Mouse (Mus musculus): ENCODE measurements around the gene Idh3a.

The Idh3a gene

GRCm38 (mm10) chr9:54645530-54645929 lies 59.4 kb downstream of the Idh3a start:
- no peak for DNase-seq (ENCODE audit: extremely low read depth, insufficient read length, low spot score)

DNA sequence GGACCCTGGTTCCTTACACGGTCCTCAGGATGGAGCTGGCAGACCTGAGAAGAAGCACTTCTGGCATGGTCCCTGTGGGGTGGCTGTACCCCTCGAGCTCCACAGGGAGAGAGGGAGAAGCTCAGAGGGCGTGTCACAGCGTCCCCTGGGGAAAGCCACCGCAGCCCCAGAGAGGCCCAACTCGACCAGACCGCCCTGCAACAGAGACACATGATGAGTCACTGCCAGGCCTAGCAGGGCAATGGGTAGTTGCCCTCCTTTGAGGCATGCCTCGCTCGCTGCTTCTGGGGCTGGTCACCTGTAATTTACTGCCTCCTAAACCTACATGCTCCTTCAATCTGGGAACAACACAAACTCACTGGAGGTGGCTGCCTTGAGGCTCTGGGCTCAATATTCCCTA lies 60.1 kb downstream of the Idh3a start:
- DNase-seq (ENCODE audit: extremely low read depth, insufficient read length, low spot score) = peak; percentile 76

- DNase-seq (ENCODE audit: extremely low read depth, insufficient read length, low spot score) = no peak
These were observed 61.3 kb downstream of the Idh3a start for GRCm38 (mm10) chr9:54647456-54647855.

DNA sequence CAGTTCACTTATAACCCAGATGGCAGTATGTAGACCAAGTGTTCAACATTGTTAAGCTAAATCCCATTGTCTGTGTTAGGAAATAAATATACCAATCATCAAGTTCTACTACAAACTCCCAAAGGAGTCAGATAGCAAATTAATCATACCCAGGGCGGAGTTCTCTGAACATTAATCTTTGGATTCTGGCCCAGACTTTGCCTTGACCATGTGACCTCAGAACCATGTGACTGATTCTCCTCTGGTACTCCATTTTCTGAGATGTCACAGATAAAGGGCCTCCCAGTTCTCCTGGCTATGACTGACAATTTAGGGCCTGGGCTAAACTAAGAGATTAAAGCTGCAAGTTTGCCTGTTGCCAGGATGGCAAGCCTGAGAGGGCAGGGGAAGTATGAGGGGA lies 63.2 kb downstream of the Idh3a start:
- no peak for DNase-seq (ENCODE audit: extremely low read depth, insufficient read length, low spot score)

- DNase-seq (ENCODE audit: extremely low read depth, insufficient read length, low spot score) = no peak
These were observed 66.6 kb downstream of the Idh3a start for GRCm38 (mm10) chr9:54652778-54653177.

All from 3134 (cell line).